Mouse (Mus musculus): ENCODE measurements around the gene Zfp3. TPM values are rescaled to one million over a fixed set of nuclear protein-coding genes. Genes with fewer than 3 reads are reported as not detected.

The Zfp3 gene
- 3.1 and 3.2 TPM in 2 replicates for polyA plus RNA-seq (2012; ENCODE audit: low replicate concordance)

DNA sequence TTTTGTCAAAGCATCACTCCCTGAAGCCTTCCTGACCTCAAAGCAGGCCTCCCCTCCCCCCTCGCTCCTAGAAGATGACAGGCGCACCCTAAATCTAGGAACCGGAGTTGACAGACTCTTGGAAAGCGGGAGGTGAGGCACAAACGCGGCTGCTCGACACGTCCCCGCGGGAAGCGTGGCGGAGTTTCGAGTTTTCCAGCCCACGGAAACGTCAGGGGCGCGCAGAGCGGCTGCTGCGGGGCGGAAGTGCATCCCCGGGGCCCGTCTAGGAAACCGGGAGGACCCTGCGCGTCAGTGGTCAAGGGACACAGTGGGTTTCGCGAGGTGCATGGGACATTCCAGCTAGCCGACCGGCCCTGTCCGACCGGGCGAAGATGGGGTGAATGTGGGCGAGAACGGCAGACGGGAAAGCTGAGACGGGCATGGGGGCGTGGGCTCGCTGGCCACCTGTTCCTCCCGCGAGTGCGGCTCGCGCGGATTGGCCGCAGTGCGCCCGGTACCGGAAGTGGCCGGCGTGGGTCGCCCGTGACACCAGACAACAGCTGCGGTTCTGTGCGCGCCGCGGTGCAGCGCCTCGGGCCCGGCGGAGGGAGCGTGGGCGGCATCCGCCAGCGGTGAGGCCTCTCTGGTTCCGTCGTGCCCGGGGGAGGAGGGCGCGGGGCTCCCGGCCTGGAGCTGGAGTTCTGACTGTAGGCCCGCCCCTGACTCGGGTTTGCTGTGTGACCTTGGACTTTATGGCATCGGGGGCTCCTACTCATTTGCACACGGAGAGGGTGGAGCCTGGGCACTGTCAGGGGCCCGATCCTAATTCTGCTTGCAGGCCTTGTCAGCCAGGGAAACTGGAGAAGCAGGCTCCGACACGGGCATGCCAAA, at the start of gene Zfp3:
Zfp3 (plus strand) TSS at position 274 of the 873 bp plus-strand sequence.

DNA sequence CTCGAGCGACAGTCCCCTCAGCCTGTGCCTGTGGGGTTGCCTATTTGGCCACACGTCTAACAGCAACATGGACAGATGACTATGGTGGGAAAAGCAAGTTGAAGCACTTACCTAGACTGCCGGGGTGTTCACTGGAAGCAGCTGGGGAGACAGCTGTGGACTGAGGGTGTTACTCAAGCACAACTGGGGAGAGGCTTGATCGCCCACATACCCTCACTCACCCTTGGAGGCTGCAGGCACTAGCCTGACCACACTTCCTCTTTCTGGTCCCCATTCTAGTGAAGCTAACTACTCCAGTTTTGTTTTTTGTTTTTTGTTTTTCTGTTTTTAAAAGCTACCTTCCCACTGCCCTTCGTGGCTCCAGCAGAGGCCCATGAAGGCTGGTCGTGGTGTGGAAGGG, 48.4 kb downstream of the Zfp3 start, which contains the start of gene Scimp:
Scimp (minus strand) TSS at position 222 of the 400 bp plus-strand sequence.

Other genes with a start within 250 kb of the Zfp3 start
- gene Vmo1, start 249.6 kb upstream of the Zfp3 start, polyA plus RNA-seq (2012; ENCODE audit: low replicate concordance), result not detected in 2 replicates
- not detected in 2 replicates for gene Gltpd2, start 245.0 kb upstream of the Zfp3 start, polyA plus RNA-seq (2012; ENCODE audit: low replicate concordance)
- gene Psmb6, start 238.8 kb upstream of the Zfp3 start, polyA plus RNA-seq (2012; ENCODE audit: low replicate concordance), result 57.2 and 129 TPM in 2 replicates
- not detected in 2 replicates for gene Gm40193, start 231.3 kb upstream of the Zfp3 start, polyA plus RNA-seq (2012; ENCODE audit: low replicate concordance)
- gene Pld2, start 224.1 kb upstream of the Zfp3 start, polyA plus RNA-seq (2012; ENCODE audit: low replicate concordance), result 2.8 and 4.8 TPM in 2 replicates
- 149 and 293 TPM in 2 replicates for gene Mink1, start 201.3 kb upstream of the Zfp3 start, polyA plus RNA-seq (2012; ENCODE audit: low replicate concordance)
- gene 4930544D05Rik, start 148.4 kb upstream of the Zfp3 start, polyA plus RNA-seq (2012; ENCODE audit: low replicate concordance), result not detected in 2 replicates
- 0.98 and 1.9 TPM in 2 replicates for gene Chrne, start 145.0 kb upstream of the Zfp3 start, polyA plus RNA-seq (2012; ENCODE audit: low replicate concordance)
- 0.47 and 1.1 TPM in 2 replicates for gene Gp1ba, start 125.1 kb upstream of the Zfp3 start, polyA plus RNA-seq (2012; ENCODE audit: low replicate concordance)
- 97.5 and 293 TPM in 2 replicates for gene Rnf167, start 117.0 kb upstream of the Zfp3 start, polyA plus RNA-seq (2012; ENCODE audit: low replicate concordance)
- 60.4 and 82.0 TPM in 2 replicates for gene Slc25a11, start 116.7 kb upstream of the Zfp3 start, polyA plus RNA-seq (2012; ENCODE audit: low replicate concordance)
- gene Pfn1, start 109.6 kb upstream of the Zfp3 start, polyA plus RNA-seq (2012; ENCODE audit: low replicate concordance), result 4,148 and 9,034 TPM in 2 replicates
- gene Eno3, start 107.0 kb upstream of the Zfp3 start, polyA plus RNA-seq (2012; ENCODE audit: low replicate concordance), result 15.7 and 25.1 TPM in 2 replicates
- 87.8 and 103 TPM in 2 replicates for gene Spag7, start 94.8 kb upstream of the Zfp3 start, polyA plus RNA-seq (2012; ENCODE audit: low replicate concordance)
- 59.8 and 107 TPM in 2 replicates for gene Camta2, start 76.1 kb upstream of the Zfp3 start, polyA plus RNA-seq (2012; ENCODE audit: low replicate concordance)
- 0.36 and 0.41 TPM in 2 replicates for gene Inca1, start 64.1 kb upstream of the Zfp3 start, polyA plus RNA-seq (2012; ENCODE audit: low replicate concordance)
- gene Kif1c, start 63.7 kb upstream of the Zfp3 start, polyA plus RNA-seq (2012; ENCODE audit: low replicate concordance), result 37.7 and 84.2 TPM in 2 replicates
- 4.7 and 5.1 TPM in 2 replicates for gene Scimp, start 48.4 kb downstream of the Zfp3 start, polyA plus RNA-seq (2012; ENCODE audit: low replicate concordance)
- gene Rabep1, start 80.6 kb downstream of the Zfp3 start, polyA plus RNA-seq (2012; ENCODE audit: low replicate concordance), result 15.9 and 45.8 TPM in 2 replicates
- 38.9 and 44.3 TPM in 2 replicates for gene Nup88, start 205.8 kb downstream of the Zfp3 start, polyA plus RNA-seq (2012; ENCODE audit: low replicate concordance)
- 3.2 and 15.4 TPM in 2 replicates for gene Rpain, start 206.0 kb downstream of the Zfp3 start, polyA plus RNA-seq (2012; ENCODE audit: low replicate concordance)
- 97.3 and 201 TPM in 2 replicates for gene C1qbp, start 218.8 kb downstream of the Zfp3 start, polyA plus RNA-seq (2012; ENCODE audit: low replicate concordance)
- 6.2 and 10.4 TPM in 2 replicates for gene Dhx33, start 240.2 kb downstream of the Zfp3 start, polyA plus RNA-seq (2012; ENCODE audit: low replicate concordance)

All from hematopoietic multipotent progenitor cell, adult 10-12 weeks (in vitro differentiated cells).